Mouse (Mus musculus): ENCODE data around the gene Ndufv1. TPM values are rescaled to one million over a fixed set of nuclear protein-coding genes. Genes with fewer than 3 reads are reported as not detected.

Ndufv1 gene
- polyA plus RNA-seq, 1 experiment from 2014 or later = 198 TPM

DNA sequence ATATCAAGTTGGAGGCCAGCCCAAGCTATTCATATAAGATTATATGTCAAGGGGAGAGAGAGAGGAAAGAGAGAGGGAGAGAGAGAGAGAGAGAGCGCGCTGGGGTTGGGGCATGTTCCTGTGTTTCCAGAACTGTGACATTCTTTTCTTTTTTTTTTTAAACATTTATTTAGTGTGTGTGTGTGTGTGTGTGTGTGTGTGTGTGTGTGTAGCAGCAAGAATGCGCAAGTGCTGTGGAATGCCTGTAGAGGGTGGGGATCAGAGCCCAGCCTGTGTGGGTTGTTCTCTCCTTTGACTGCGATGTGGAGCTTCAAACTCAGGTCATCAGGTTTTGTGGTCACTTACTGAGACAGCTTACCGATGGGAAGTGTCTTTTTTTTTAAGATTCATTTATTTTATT lies 52.4 kb downstream of the Ndufv1 start:
- no peaks in the 10 kb centered on the region for H3K9me3 ChIP-seq
- WGBS = 80% methylated on average over 5 of the region's 5 CpGs
- no peaks in the 10 kb centered on the region for H3K36me3 ChIP-seq
- no peak overlapping the region for H3K27ac ChIP-seq
- no peaks in the 10 kb centered on the region for H3K4me1 ChIP-seq
- H3K9ac ChIP-seq = no peak overlapping the region
- no peak for ATAC-seq (ENCODE audit: insufficient read depth, low FRiP score, low read depth)
- H3K4me2 ChIP-seq = no peak overlapping the region
- no peak overlapping the region for H3K4me3 ChIP-seq (replicated peaks)
- H3K27me3 ChIP-seq (replicated peaks) = no peaks in the 10 kb centered on the region

DNA sequence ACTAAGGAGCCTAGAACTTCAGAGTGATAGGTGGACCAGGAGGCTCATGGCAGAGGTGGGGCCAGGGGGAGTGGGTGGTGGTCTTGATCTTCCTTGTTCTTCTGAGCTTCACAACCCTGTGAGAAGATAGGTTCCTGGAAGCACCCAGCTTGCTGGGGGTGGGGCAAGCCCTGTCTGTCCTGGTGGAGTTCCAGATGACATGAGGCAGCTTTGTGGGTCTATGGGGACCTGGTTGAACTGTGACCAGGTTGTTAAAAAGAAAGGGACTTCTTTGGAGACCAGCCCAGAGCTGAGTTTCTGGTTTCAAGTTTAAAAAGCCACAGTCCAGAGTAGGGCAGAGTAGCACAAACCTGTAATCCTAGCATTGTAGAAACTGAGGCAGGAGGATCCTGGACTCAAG lies 53.6 kb downstream of the Ndufv1 start:
- Histone ChIP-seq H3K9me3 (no peaks in the 10 kb centered on the region), H3K27ac (no peak overlapping the region), H3K27me3 (replicated peaks) (no peaks in the 10 kb centered on the region), H3K4me1 (no peaks in the 10 kb centered on the region), H3K4me2 (no peak overlapping the region), H3K36me3 (no peaks in the 10 kb centered on the region), H3K9ac (no peak overlapping the region), H3K4me3 (replicated peaks) (no peak overlapping the region)
- ATAC-seq (ENCODE audit: insufficient read depth, low FRiP score, low read depth) = no peak

DNA sequence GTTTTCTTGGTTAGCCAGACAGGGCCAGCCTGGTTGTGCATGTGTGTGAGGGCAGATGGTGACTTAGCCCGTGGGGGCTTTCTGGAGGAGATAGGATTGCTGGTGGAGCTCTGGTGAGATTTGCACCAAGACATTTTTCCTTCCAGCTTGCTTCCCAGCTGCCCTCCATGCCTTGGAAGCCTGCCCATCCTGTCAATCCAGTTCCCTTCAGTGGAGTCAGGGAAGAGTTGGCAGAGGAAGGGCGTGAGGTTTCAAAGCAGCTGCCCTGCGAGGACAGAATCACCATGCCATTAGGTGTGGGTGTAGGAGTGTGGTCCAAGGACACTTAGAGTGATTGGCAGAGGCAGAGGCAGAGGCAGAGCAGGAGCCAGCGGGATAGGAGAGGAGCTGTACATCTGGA lies 54.1 kb downstream of the Ndufv1 start, which contains the start of gene Aldh3b3:
Gene Aldh3b3 (plus strand): TSS at position 176 of the 400 bp plus-strand sequence.
- Histone ChIP-seq H3K27me3 (replicated peaks) (no peaks in the 10 kb centered on the region), H3K36me3 (no peaks in the 10 kb centered on the region), H3K4me2 (no peak within 1 kb of the TSS), H3K9me3 (no peaks in the 10 kb centered on the region), H3K4me3 (replicated peaks) (no peak within 1 kb of the TSS), H3K9ac (no peak within 1 kb of the TSS), H3K27ac (no peak within 1 kb of the TSS), H3K4me1 (no peaks in the 10 kb centered on the region)
- WGBS = 65% methylated on average over 4 of the region's 4 CpGs
- no peak for ATAC-seq (ENCODE audit: insufficient read depth, low FRiP score, low read depth)

Other genes with a start within 250 kb of the Ndufv1 start
- 24.4 and 26.3 TPM in 2 replicates for gene Kmt5b, start 245.4 kb downstream of the Ndufv1 start, polyA plus RNA-seq (2015; fragmentation: Nextera tagmentation; extraction: Ambion mirVana)
- 56.9 and 65.3 TPM in 2 replicates for gene Chka, start 161.0 kb downstream of the Ndufv1 start, polyA plus RNA-seq (2015; fragmentation: Nextera tagmentation; extraction: Ambion mirVana)
- gene Tcirg1, start 105.7 kb downstream of the Ndufv1 start, polyA plus RNA-seq (2015; fragmentation: Nextera tagmentation; extraction: Ambion mirVana) = 34.7 and 42.6 TPM in 2 replicates
- 312 and 320 TPM in 2 replicates for gene Ndufs8, start 100.0 kb downstream of the Ndufv1 start, polyA plus RNA-seq (2015; fragmentation: Nextera tagmentation; extraction: Ambion mirVana)
- gene Aldh3b1, start 83.0 kb downstream of the Ndufv1 start, polyA plus RNA-seq (2015; fragmentation: Nextera tagmentation; extraction: Ambion mirVana) = 3.6 and 4.2 TPM in 2 replicates
- 21.4 and 22.2 TPM in 2 replicates for gene Unc93b1, start 77.6 kb downstream of the Ndufv1 start, polyA plus RNA-seq (2015; fragmentation: Nextera tagmentation; extraction: Ambion mirVana)
- 0.06 and 0.12 TPM in 2 replicates for gene Aldh3b3, start 54.2 kb downstream of the Ndufv1 start, polyA plus RNA-seq (2015; fragmentation: Nextera tagmentation; extraction: Ambion mirVana)
- gene Aldh3b2, start 40.5 kb downstream of the Ndufv1 start, polyA plus RNA-seq (2015; fragmentation: Nextera tagmentation; extraction: Ambion mirVana) = 14.6 and 22.8 TPM in 2 replicates
- 9.2 and 9.8 TPM in 2 replicates for gene Acy3, start 26.2 kb downstream of the Ndufv1 start, polyA plus RNA-seq (2015; fragmentation: Nextera tagmentation; extraction: Ambion mirVana)
- 0.21 and 0.31 TPM in 2 replicates for gene Tbx10, start 20.1 kb downstream of the Ndufv1 start, polyA plus RNA-seq (2015; fragmentation: Nextera tagmentation; extraction: Ambion mirVana)
- gene Nudt8, start 12.2 kb downstream of the Ndufv1 start, polyA plus RNA-seq (2015; fragmentation: Nextera tagmentation; extraction: Ambion mirVana) = 32.2 and 33.6 TPM in 2 replicates
- 3.5 and 3.8 TPM in 2 replicates for gene Gm49405, start 12.2 kb downstream of the Ndufv1 start, polyA plus RNA-seq (2015; fragmentation: Nextera tagmentation; extraction: Ambion mirVana)
- gene Doc2g, start 9.5 kb downstream of the Ndufv1 start, polyA plus RNA-seq (2015; fragmentation: Nextera tagmentation; extraction: Ambion mirVana) = 4.0 and 4.5 TPM in 2 replicates
- 711 and 842 TPM in 2 replicates for gene Gstp1, start 25.2 kb upstream of the Ndufv1 start, polyA plus RNA-seq (2015; fragmentation: Nextera tagmentation; extraction: Ambion mirVana)
- gene Gstp2, start 33.2 kb upstream of the Ndufv1 start, polyA plus RNA-seq (2015; fragmentation: Nextera tagmentation; extraction: Ambion mirVana) = 13.2 and 19.1 TPM in 2 replicates
- 3.3 and 7.1 TPM in 2 replicates for gene Gstp3, start 46.8 kb upstream of the Ndufv1 start, polyA plus RNA-seq (2015; fragmentation: Nextera tagmentation; extraction: Ambion mirVana)
- gene Cabp2, start 68.8 kb upstream of the Ndufv1 start, polyA plus RNA-seq (2015; fragmentation: Nextera tagmentation; extraction: Ambion mirVana) = 3.1 and 3.6 TPM in 2 replicates
- 121 and 130 TPM in 2 replicates for gene Cdk2ap2, start 84.4 kb upstream of the Ndufv1 start, polyA plus RNA-seq (2015; fragmentation: Nextera tagmentation; extraction: Ambion mirVana)
- gene Pitpnm1, start 87.2 kb upstream of the Ndufv1 start, polyA plus RNA-seq (2015; fragmentation: Nextera tagmentation; extraction: Ambion mirVana) = 12.9 and 16.2 TPM in 2 replicates
- 79.0 and 91.0 TPM in 2 replicates for gene Aip, start 113.1 kb upstream of the Ndufv1 start, polyA plus RNA-seq (2015; fragmentation: Nextera tagmentation; extraction: Ambion mirVana)
- not detected in 2 replicates for gene Gpr152, start 127.0 kb upstream of the Ndufv1 start, polyA plus RNA-seq (2015; fragmentation: Nextera tagmentation; extraction: Ambion mirVana)
- 0.13 and 0.19 TPM in 2 replicates for gene Cabp4, start 131.2 kb upstream of the Ndufv1 start, polyA plus RNA-seq (2015; fragmentation: Nextera tagmentation; extraction: Ambion mirVana)
- gene Coro1b, start 135.8 kb upstream of the Ndufv1 start, polyA plus RNA-seq (2015; fragmentation: Nextera tagmentation; extraction: Ambion mirVana) = 164 and 180 TPM in 2 replicates
- gene Ptprcap, start 140.8 kb upstream of the Ndufv1 start, polyA plus RNA-seq (2015; fragmentation: Nextera tagmentation; extraction: Ambion mirVana) = 6.4 and 7.5 TPM in 2 replicates
- 44.7 and 49.5 TPM in 2 replicates for gene Rps6kb2, start 150.5 kb upstream of the Ndufv1 start, polyA plus RNA-seq (2015; fragmentation: Nextera tagmentation; extraction: Ambion mirVana)
- gene Carns1, start 162.7 kb upstream of the Ndufv1 start, polyA plus RNA-seq (2015; fragmentation: Nextera tagmentation; extraction: Ambion mirVana) = 1.5 and 2.0 TPM in 2 replicates
- 3.0 and 4.0 TPM in 2 replicates for gene Tbc1d10c, start 178.5 kb upstream of the Ndufv1 start, polyA plus RNA-seq (2015; fragmentation: Nextera tagmentation; extraction: Ambion mirVana)
- gene Ppp1ca, start 179.3 kb upstream of the Ndufv1 start, polyA plus RNA-seq (2015; fragmentation: Nextera tagmentation; extraction: Ambion mirVana) = 745 and 766 TPM in 2 replicates
- gene Rad9a, start 188.9 kb upstream of the Ndufv1 start, polyA plus RNA-seq (2015; fragmentation: Nextera tagmentation; extraction: Ambion mirVana) = 25.4 and 27.4 TPM in 2 replicates
- gene Clcf1, start 201.4 kb upstream of the Ndufv1 start, polyA plus RNA-seq (2015; fragmentation: Nextera tagmentation; extraction: Ambion mirVana) = 5.4 and 6.2 TPM in 2 replicates
- gene AC109138.7, start 201.6 kb upstream of the Ndufv1 start, polyA plus RNA-seq (2015; fragmentation: Nextera tagmentation; extraction: Ambion mirVana) = not detected in 2 replicates
- 26.7 and 36.4 TPM in 2 replicates for gene Pold4, start 219.1 kb upstream of the Ndufv1 start, polyA plus RNA-seq (2015; fragmentation: Nextera tagmentation; extraction: Ambion mirVana)

Data from stomach, embryonic 15.5 days (tissue).